Mouse (Mus musculus) A20 (cell line): ENCODE data around the gene Slc22a14.

Experiments
- DNase-seq: peaks from one replicate; pipeline ENCODE4 v3.0.0-alpha.2; 2011; ENCODE audit warnings: low read depth, low spot score

The Slc22a14 gene

GRCm38 (mm10) chr9:119205756-119206155, 159.6 kb downstream of the Slc22a14 start:
- no peak for DNase-seq

- DNase-seq, result no peak
Observed at GRCm38 (mm10) chr9:119203617-119204016, 161.7 kb downstream of the Slc22a14 start.

GRCm38 (mm10) chr9:119201653-119202052, 163.7 kb downstream of the Slc22a14 start:
- no peak for DNase-seq

GRCm38 (mm10) chr9:119199151-119199861, 166.0 kb downstream of the Slc22a14 start:
- no peak for DNase-seq

- DNase-seq, result peak; percentile 49
Observed at GRCm38 (mm10) chr9:119192202-119192990, 173.0 kb downstream of the Slc22a14 start.

GRCm38 (mm10) chr9:119181241-119181728, 184.1 kb downstream of the Slc22a14 start:
- DNase-seq, result no peak

- no peak for DNase-seq
Observed at GRCm38 (mm10) chr9:119179292-119179691, 186.1 kb downstream of the Slc22a14 start.

- DNase-seq, result no peak
Observed at GRCm38 (mm10) chr9:119167608-119168007, 197.7 kb downstream of the Slc22a14 start.

GRCm38 (mm10) chr9:119165548-119165947, 199.8 kb downstream of the Slc22a14 start:
- no peak for DNase-seq

- no peak for DNase-seq
Observed at GRCm38 (mm10) chr9:119164743-119165142, 200.6 kb downstream of the Slc22a14 start.

GRCm38 (mm10) chr9:119160689-119161088, 204.7 kb downstream of the Slc22a14 start:
- DNase-seq, result no peak

- DNase-seq, result no peak
Observed at GRCm38 (mm10) chr9:119158861-119159260, 206.5 kb downstream of the Slc22a14 start, which contains the start of gene Gm47289. Gene Gm47289, plus strand, starts transcription at chr9:119159161.

GRCm38 (mm10) chr9:119156278-119157201, 208.8 kb downstream of the Slc22a14 start, which contains the start of gene Acaa1b:
Gene Acaa1b, minus strand, starts transcription at chr9:119157093.
- peak; percentile 40 for DNase-seq

GRCm38 (mm10) chr9:119155826-119156225, 209.5 kb downstream of the Slc22a14 start:
- DNase-seq, result no peak

- no peak for DNase-seq
Observed at GRCm38 (mm10) chr9:119155416-119155815, 209.9 kb downstream of the Slc22a14 start.

GRCm38 (mm10) chr9:119151751-119152150, 213.6 kb downstream of the Slc22a14 start:
- no peak for DNase-seq

- peak; percentile 32 for DNase-seq
Observed at GRCm38 (mm10) chr9:119149601-119150000, 215.8 kb downstream of the Slc22a14 start.

- no peak for DNase-seq
Observed at GRCm38 (mm10) chr9:119146098-119146770, 219.1 kb downstream of the Slc22a14 start.

- no peak for DNase-seq
Observed at GRCm38 (mm10) chr9:119145638-119146037, 219.7 kb downstream of the Slc22a14 start.

- DNase-seq, result no peak
Observed at GRCm38 (mm10) chr9:119145137-119145536, 220.2 kb downstream of the Slc22a14 start.

- DNase-seq, result no peak
Observed at GRCm38 (mm10) chr9:119144696-119145095, 220.7 kb downstream of the Slc22a14 start.
